Mouse (Mus musculus): Measurements from ENCODE around the gene Tmem145. TPM values are rescaled to one million over a fixed set of nuclear protein-coding genes. Genes with fewer than 3 reads are reported as not detected.

Gene Tmem145
- polyA plus RNA-seq, 1 experiment from 2014 or later, result 0.14 TPM

GRCm38 (mm10) chr7:25281734-25282601, 23.9 kb upstream of the Tmem145 start:
- Histone ChIP-seq H3K4me1 (replicated peaks; ENCODE audit: control insufficient read depth, insufficient read depth, low read length) (peaks cover 45% of the 10 kb centered on the region), H3K36me3 (ENCODE audit: control insufficient read depth, insufficient read depth, low read length) (peaks cover 21% of the 10 kb centered on the region), H3K4me3 (ENCODE audit: low read length) (peak overlapping the region; percentile 82), H3K9me3 (ENCODE audit: control insufficient read depth, low read length) (no peaks in the 10 kb centered on the region), H3K27me3 (ENCODE audit: control insufficient read depth, insufficient read depth, low read depth, low read length) (no peaks in the 10 kb centered on the region), H3K27ac (ENCODE audit: low read length) (peak overlapping the region; percentile 99), H3K4me2 (ENCODE audit: low read depth, low read length) (peak overlapping the region; percentile 92), H3K9ac (ENCODE audit: low read length) (peak overlapping the region; percentile 82)
- ATAC-seq (ENCODE audit: low read depth), result peak; percentile 80
- WGBS, result under 1% methylated on average over 67 of the region's 108 CpGs

- Histone ChIP-seq H3K4me1 (replicated peaks; ENCODE audit: control insufficient read depth, insufficient read depth, low read length) (peaks cover 40% of the 10 kb centered on the region), H3K4me2 (ENCODE audit: low read depth, low read length) (peak overlapping the region; percentile 92), H3K36me3 (ENCODE audit: control insufficient read depth, insufficient read depth, low read length) (peaks cover 29% of the 10 kb centered on the region), H3K27me3 (ENCODE audit: control insufficient read depth, insufficient read depth, low read depth, low read length) (no peaks in the 10 kb centered on the region), H3K27ac (ENCODE audit: low read length) (peak overlapping the region; percentile 98), H3K4me3 (ENCODE audit: low read length) (peak overlapping the region; percentile 82), H3K9me3 (ENCODE audit: control insufficient read depth, low read length) (no peaks in the 10 kb centered on the region), H3K9ac (ENCODE audit: low read length) (peak overlapping the region; percentile 82)
- under 1% methylated on average over 27 of the region's 36 CpGs for WGBS
- ATAC-seq (ENCODE audit: low read depth), result no peak
Measured at GRCm38 (mm10) chr7:25282731-25283211, 23.1 kb upstream of the Tmem145 start.

DNA sequence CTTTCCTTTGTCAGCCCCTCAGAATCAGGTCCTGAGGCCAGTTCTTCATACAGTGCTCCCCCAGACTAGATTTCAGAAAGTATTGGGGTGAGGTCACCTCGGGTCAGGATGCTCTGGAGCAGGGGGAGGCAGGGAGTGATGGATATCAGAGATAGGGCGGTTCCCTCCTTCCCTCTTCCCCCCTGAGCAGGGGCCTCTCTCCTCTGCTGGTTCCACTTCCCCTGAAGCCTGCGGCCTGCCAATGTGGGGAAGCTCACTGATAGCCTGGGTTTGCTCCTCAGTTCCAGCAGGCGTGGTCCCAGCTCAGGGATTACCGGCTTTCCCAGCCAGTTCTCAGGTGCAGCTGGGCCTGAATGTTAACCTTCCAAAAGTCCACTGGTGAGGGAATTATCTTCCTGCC, 22.3 kb upstream of the Tmem145 start:
- Histone ChIP-seq H3K4me3 (ENCODE audit: low read length) (peak overlapping the region; percentile 82), H3K27me3 (ENCODE audit: control insufficient read depth, insufficient read depth, low read depth, low read length) (no peaks in the 10 kb centered on the region), H3K27ac (ENCODE audit: low read length) (peak overlapping the region; percentile 98), H3K9ac (ENCODE audit: low read length) (peak overlapping the region; percentile 82), H3K9me3 (ENCODE audit: control insufficient read depth, low read length) (no peaks in the 10 kb centered on the region), H3K4me2 (ENCODE audit: low read depth, low read length) (peak overlapping the region; percentile 92), H3K36me3 (ENCODE audit: control insufficient read depth, insufficient read depth, low read length) (peaks cover 37% of the 10 kb centered on the region), H3K4me1 (replicated peaks; ENCODE audit: control insufficient read depth, insufficient read depth, low read length) (peaks cover 38% of the 10 kb centered on the region)
- WGBS, result 7% methylated on average over 5 of the region's 5 CpGs
- ATAC-seq (ENCODE audit: low read depth), result no peak

DNA sequence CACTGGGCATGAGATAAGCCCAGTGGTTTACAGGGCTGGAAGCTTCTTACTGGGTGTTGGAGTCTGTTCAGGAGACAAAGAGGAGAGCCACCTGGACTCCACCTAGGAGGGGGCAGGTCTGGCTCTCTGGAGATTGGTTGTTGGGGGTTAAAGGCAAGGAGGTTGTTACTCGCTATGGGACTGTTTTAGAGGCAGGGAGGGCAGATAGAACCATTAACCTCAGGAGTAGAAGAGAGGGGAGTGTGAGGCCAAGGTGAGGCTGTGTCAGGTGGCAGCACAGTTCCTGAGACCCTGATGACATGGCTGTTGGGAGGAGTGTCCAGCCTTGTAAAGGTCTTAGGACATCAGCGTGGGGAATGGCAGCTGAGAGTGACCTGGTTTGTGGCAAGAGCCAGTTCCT, 21.7 kb upstream of the Tmem145 start:
- Histone ChIP-seq H3K27me3 (ENCODE audit: control insufficient read depth, insufficient read depth, low read depth, low read length) (no peaks in the 10 kb centered on the region), H3K9me3 (ENCODE audit: control insufficient read depth, low read length) (no peaks in the 10 kb centered on the region), H3K4me3 (ENCODE audit: low read length) (peak overlapping the region; percentile 82), H3K4me2 (ENCODE audit: low read depth, low read length) (peak overlapping the region; percentile 92), H3K4me1 (replicated peaks; ENCODE audit: control insufficient read depth, insufficient read depth, low read length) (peaks cover 38% of the 10 kb centered on the region), H3K27ac (ENCODE audit: low read length) (no peak overlapping the region), H3K9ac (ENCODE audit: low read length) (peak overlapping the region; percentile 82; the same call in 1 of the 2 replicates), H3K36me3 (ENCODE audit: control insufficient read depth, insufficient read depth, low read length) (peaks cover 43% of the 10 kb centered on the region)
- ATAC-seq (ENCODE audit: low read depth), result no peak
- WGBS, result 52% methylated on average over 2 of the region's 2 CpGs

DNA sequence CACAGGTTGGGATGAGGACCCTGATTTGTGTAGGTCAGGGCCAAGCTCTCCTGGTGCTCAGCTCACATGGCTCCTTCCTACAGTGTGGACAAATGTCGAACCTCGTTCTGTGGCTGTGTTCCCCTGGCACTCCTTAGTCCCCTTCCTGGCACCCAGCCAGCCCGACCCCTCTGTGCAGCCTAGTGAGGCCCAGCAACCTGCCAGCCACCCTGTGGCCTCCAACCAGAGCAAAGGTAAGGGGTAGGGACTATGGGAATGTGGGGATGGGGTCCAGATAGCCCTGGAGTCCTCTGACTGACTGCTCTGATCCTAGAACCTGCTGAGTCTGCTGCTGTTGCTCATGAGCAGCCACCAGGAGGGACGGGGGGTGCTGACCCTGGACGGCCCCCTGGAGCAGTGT, 21.1 kb upstream of the Tmem145 start:
- Histone ChIP-seq H3K9ac (ENCODE audit: low read length) (0 out of 2 replicates have a peak overlapping the region, but pooled peaks have one; percentile 32), H3K36me3 (ENCODE audit: control insufficient read depth, insufficient read depth, low read length) (peaks cover 49% of the 10 kb centered on the region), H3K4me2 (ENCODE audit: low read depth, low read length) (no peak overlapping the region), H3K4me1 (replicated peaks; ENCODE audit: control insufficient read depth, insufficient read depth, low read length) (peaks cover 37% of the 10 kb centered on the region), H3K27ac (ENCODE audit: low read length) (no peak overlapping the region), H3K9me3 (ENCODE audit: control insufficient read depth, low read length) (no peaks in the 10 kb centered on the region), H3K4me3 (ENCODE audit: low read length) (no peak overlapping the region), H3K27me3 (ENCODE audit: control insufficient read depth, insufficient read depth, low read depth, low read length) (no peaks in the 10 kb centered on the region)
- no peak for ATAC-seq (ENCODE audit: low read depth)
- WGBS, result 59% methylated on average over 5 of the region's 5 CpGs

DNA sequence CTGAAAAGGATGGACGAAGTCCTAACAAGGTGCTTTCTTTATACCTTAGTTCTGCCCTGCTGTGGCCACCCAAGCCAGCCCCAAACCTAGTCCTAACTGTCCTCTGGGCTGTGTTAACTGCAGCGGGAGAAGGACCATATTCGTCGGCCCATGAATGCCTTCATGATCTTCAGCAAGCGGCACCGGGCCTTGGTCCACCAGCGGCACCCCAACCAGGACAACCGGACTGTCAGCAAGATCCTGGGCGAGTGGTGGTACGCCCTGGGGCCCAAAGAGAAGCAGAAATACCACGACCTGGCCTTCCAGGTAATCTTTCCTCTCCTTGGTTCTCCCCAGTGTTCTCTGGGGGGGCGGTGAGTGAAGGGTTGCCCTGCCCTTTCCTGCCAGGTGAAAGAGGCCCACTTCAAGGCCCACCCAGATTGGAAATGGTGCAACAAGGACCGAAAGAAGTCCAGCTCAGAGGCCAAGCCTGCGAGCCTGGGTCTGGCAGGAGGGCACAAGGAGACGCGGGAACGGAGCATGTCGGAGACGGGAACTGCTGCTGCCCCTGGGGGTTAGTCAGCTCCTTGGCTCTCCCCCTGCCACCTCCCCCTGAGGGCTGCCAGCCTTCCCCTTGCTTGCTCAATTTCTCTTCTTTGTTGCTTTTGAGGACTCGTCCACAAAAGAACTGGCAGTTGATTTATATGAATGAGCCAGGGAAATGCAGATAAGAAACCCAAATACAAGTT, 20.2 kb upstream of the Tmem145 start:
- WGBS, result 83% methylated on average over 20 of the region's 20 CpGs
- Histone ChIP-seq H3K27me3 (ENCODE audit: control insufficient read depth, insufficient read depth, low read depth, low read length) (no peaks in the 10 kb centered on the region), H3K4me3 (ENCODE audit: low read length) (no peak overlapping the region), H3K36me3 (ENCODE audit: control insufficient read depth, insufficient read depth, low read length) (peaks cover 58% of the 10 kb centered on the region), H3K4me1 (replicated peaks; ENCODE audit: control insufficient read depth, insufficient read depth, low read length) (peaks cover 28% of the 10 kb centered on the region), H3K4me2 (ENCODE audit: low read depth, low read length) (no peak overlapping the region), H3K9ac (ENCODE audit: low read length) (no peak overlapping the region), H3K27ac (ENCODE audit: low read length) (no peak overlapping the region), H3K9me3 (ENCODE audit: control insufficient read depth, low read length) (no peaks in the 10 kb centered on the region)
- ATAC-seq (ENCODE audit: low read depth), result no peak

GRCm38 (mm10) chr7:25286989-25287388, 18.9 kb upstream of the Tmem145 start:
- Histone ChIP-seq H3K27ac (ENCODE audit: low read length) (no peak overlapping the region), H3K9me3 (ENCODE audit: control insufficient read depth, low read length) (no peaks in the 10 kb centered on the region), H3K36me3 (ENCODE audit: control insufficient read depth, insufficient read depth, low read length) (peaks cover 70% of the 10 kb centered on the region), H3K4me1 (replicated peaks; ENCODE audit: control insufficient read depth, insufficient read depth, low read length) (peaks cover 19% of the 10 kb centered on the region), H3K4me3 (ENCODE audit: low read length) (no peak overlapping the region), H3K4me2 (ENCODE audit: low read depth, low read length) (no peak overlapping the region), H3K9ac (ENCODE audit: low read length) (no peak overlapping the region), H3K27me3 (ENCODE audit: control insufficient read depth, insufficient read depth, low read depth, low read length) (no peaks in the 10 kb centered on the region)
- ATAC-seq (ENCODE audit: low read depth), result no peak
- 74% methylated on average over 8 of the region's 8 CpGs for WGBS

DNA sequence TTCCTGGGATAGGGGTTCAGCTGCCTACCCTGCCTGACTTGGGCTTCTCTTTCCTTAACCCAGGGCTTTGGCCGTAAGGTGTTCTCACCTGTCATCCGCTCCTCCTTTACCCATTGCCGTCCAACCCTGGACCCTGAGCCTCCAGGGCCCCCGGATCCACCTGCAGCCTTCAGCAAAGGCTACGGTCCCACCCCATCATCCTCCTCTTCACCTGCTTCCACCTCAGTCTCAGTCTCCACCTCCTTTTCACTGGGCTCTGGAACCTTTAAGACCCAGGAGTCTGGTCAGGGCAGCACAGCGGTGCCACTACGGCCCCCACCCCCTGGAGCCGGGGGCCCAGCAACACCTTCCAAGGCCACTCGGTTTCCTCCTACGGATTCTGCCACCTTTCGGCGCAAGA, 17.9 kb upstream of the Tmem145 start:
- Histone ChIP-seq H3K4me1 (replicated peaks; ENCODE audit: control insufficient read depth, insufficient read depth, low read length) (peaks cover 17% of the 10 kb centered on the region), H3K4me3 (ENCODE audit: low read length) (no peak overlapping the region), H3K9me3 (ENCODE audit: control insufficient read depth, low read length) (no peaks in the 10 kb centered on the region), H3K36me3 (ENCODE audit: control insufficient read depth, insufficient read depth, low read length) (peaks cover 78% of the 10 kb centered on the region), H3K27ac (ENCODE audit: low read length) (no peak overlapping the region), H3K4me2 (ENCODE audit: low read depth, low read length) (no peak overlapping the region), H3K9ac (ENCODE audit: low read length) (no peak overlapping the region), H3K27me3 (ENCODE audit: control insufficient read depth, insufficient read depth, low read depth, low read length) (no peaks in the 10 kb centered on the region)
- no peak for ATAC-seq (ENCODE audit: low read depth)
- 89% methylated on average over 12 of the region's 12 CpGs for WGBS

DNA sequence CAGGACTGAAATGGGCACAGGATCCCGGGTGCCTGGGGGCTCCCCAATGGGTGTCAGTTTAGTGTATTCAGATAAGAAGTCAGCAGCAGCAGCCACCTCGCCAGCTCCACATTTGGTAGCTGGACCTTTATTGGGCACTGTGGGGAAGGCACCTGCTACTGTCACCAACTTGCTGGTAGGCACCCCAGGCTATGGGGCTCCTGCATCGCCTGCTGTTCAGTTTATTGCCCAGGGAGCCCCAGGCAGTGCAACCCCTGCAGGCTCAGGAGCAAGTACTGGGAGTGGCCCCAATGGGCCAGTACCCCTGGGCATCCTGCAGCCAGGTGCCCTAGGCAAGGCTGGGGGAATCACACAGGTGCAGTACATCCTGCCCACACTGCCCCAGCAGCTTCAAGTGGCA, 17.2 kb upstream of the Tmem145 start:
- no peak for ATAC-seq (ENCODE audit: low read depth)
- Histone ChIP-seq H3K27me3 (ENCODE audit: control insufficient read depth, insufficient read depth, low read depth, low read length) (no peaks in the 10 kb centered on the region), H3K27ac (ENCODE audit: low read length) (no peak overlapping the region), H3K4me1 (replicated peaks; ENCODE audit: control insufficient read depth, insufficient read depth, low read length) (peaks cover 10% of the 10 kb centered on the region), H3K36me3 (ENCODE audit: control insufficient read depth, insufficient read depth, low read length) (peaks cover 84% of the 10 kb centered on the region), H3K9me3 (ENCODE audit: control insufficient read depth, low read length) (no peaks in the 10 kb centered on the region), H3K9ac (ENCODE audit: low read length) (no peak overlapping the region), H3K4me3 (ENCODE audit: low read length) (no peak overlapping the region), H3K4me2 (ENCODE audit: low read depth, low read length) (no peak overlapping the region)
- WGBS, result 87% methylated on average over 3 of the region's 3 CpGs

All from lung, embryonic 16.5 days (tissue).